Mouse (Mus musculus): ENCODE results near the gene Ap5z1. TPM values are rescaled to one million over a fixed set of nuclear protein-coding genes. Genes with fewer than 3 reads are reported as not detected.
A peak's percentile ranks its signal among the peaks of the same experiment; 100 is the strongest.

The Ap5z1 gene
- total and polyA plus RNA-seq, 2 experiments from 2014 or later: 3.9 to 8.2 TPM

- H3K36me3 ChIP-seq (replicated peaks; ENCODE audit: control insufficient read depth, insufficient read depth, low read length): peaks cover 12% of the 10 kb centered on the region; the same call in 1 of the 2 replicates
- H3K4me3 ChIP-seq (ENCODE audit: low read depth, low read length): no peak overlapping the region
- no peak overlapping the region for H3K9ac ChIP-seq (replicated peaks; ENCODE audit: low read depth, low read length)
- DNase-seq (ENCODE audit: low spot score): no peak
- TF ChIP-seq EP300 (IDR thresholded peaks at IDR 0.05; ENCODE audit: low read depth) (no peak), CTCF (IDR thresholded peaks at IDR 0.05; ENCODE audit: low read depth) (no peak)
- 90% methylated on average over 13 of the region's 13 CpGs for WGBS
- peaks cover 9% of the 10 kb centered on the region; the same call in 1 of the 2 replicates for H3K4me1 ChIP-seq (ENCODE audit: control insufficient read depth, insufficient read depth)
- H3K9me3 ChIP-seq (replicated peaks; ENCODE audit: control insufficient read depth, low read length): no peaks in the 10 kb centered on the region
- H3K27me3 ChIP-seq (ENCODE audit: control insufficient read depth, insufficient read depth, low read length): no peaks in the 10 kb centered on the region
- no peak overlapping the region for H3K27ac ChIP-seq (ENCODE audit: low read depth)
- H3K4me2 ChIP-seq (ENCODE audit: low read depth, low read length): no peak overlapping the region
- no peak for ATAC-seq (ENCODE audit: insufficient read depth, low read depth)
Observed at GRCm38 (mm10) chr5:142468375-142468774, 4.6 kb downstream of the Ap5z1 start.

GRCm38 (mm10) chr5:142469796-142470195 is 6.1 kb downstream of the Ap5z1 start:
- Histone ChIP-seq H3K9me3 (replicated peaks; ENCODE audit: control insufficient read depth, low read length) (no peaks in the 10 kb centered on the region), H3K9ac (replicated peaks; ENCODE audit: low read depth, low read length) (no peak overlapping the region), H3K36me3 (replicated peaks; ENCODE audit: control insufficient read depth, insufficient read depth, low read length) (peaks cover 16% of the 10 kb centered on the region), H3K4me1 (ENCODE audit: control insufficient read depth, insufficient read depth) (peaks cover 3% of the 10 kb centered on the region; the same call in 1 of the 2 replicates), H3K27me3 (ENCODE audit: control insufficient read depth, insufficient read depth, low read length) (no peaks in the 10 kb centered on the region), H3K4me2 (ENCODE audit: low read depth, low read length) (no peak overlapping the region), H3K4me3 (ENCODE audit: low read depth, low read length) (no peak overlapping the region), H3K27ac (ENCODE audit: low read depth) (peak overlapping the region; percentile 30; the same call in 1 of the 2 replicates)
- no peak for TF ChIP-seq CTCF (IDR thresholded peaks at IDR 0.05; ENCODE audit: low read depth)
- TF ChIP-seq EP300 (IDR thresholded peaks at IDR 0.05; ENCODE audit: low read depth): no peak
- DNase-seq (ENCODE audit: low spot score): no peak
- peak; percentile 54 for ATAC-seq (ENCODE audit: insufficient read depth, low read depth)
- WGBS: 71% methylated on average over 11 of the region's 11 CpGs

GRCm38 (mm10) chr5:142473696-142474095 is 10.0 kb downstream of the Ap5z1 start:
- ATAC-seq (ENCODE audit: insufficient read depth, low read depth): no peak
- peaks cover 10% of the 10 kb centered on the region for H3K36me3 ChIP-seq (replicated peaks; ENCODE audit: control insufficient read depth, insufficient read depth, low read length)
- H3K4me2 ChIP-seq (ENCODE audit: low read depth, low read length): no peak overlapping the region
- H3K9me3 ChIP-seq (replicated peaks; ENCODE audit: control insufficient read depth, low read length): no peaks in the 10 kb centered on the region
- no peaks in the 10 kb centered on the region for H3K4me1 ChIP-seq (ENCODE audit: control insufficient read depth, insufficient read depth)
- no peak for DNase-seq (ENCODE audit: low spot score)
- H3K9ac ChIP-seq (replicated peaks; ENCODE audit: low read depth, low read length): no peak overlapping the region
- WGBS: 73% methylated on average over 10 of the region's 10 CpGs
- H3K4me3 ChIP-seq (ENCODE audit: low read depth, low read length): no peak overlapping the region
- no peak overlapping the region for H3K27ac ChIP-seq (ENCODE audit: low read depth)
- no peaks in the 10 kb centered on the region for H3K27me3 ChIP-seq (ENCODE audit: control insufficient read depth, insufficient read depth, low read length)
- no peak for TF ChIP-seq EP300 (IDR thresholded peaks at IDR 0.05; ENCODE audit: low read depth)
- TF ChIP-seq CTCF (IDR thresholded peaks at IDR 0.05; ENCODE audit: low read depth): no peak

- no peak for TF ChIP-seq EP300 (IDR thresholded peaks at IDR 0.05; ENCODE audit: low read depth)
- no peak for TF ChIP-seq CTCF (IDR thresholded peaks at IDR 0.05; ENCODE audit: low read depth)
- no peak for DNase-seq (ENCODE audit: low spot score)
- H3K4me3 ChIP-seq (ENCODE audit: low read depth, low read length): no peak overlapping the region
- no peaks in the 10 kb centered on the region for H3K9me3 ChIP-seq (replicated peaks; ENCODE audit: control insufficient read depth, low read length)
- peaks cover 9% of the 10 kb centered on the region for H3K36me3 ChIP-seq (replicated peaks; ENCODE audit: control insufficient read depth, insufficient read depth, low read length)
- no peak overlapping the region for H3K27ac ChIP-seq (ENCODE audit: low read depth)
- WGBS: 66% methylated on average over 7 of the region's 7 CpGs
- H3K27me3 ChIP-seq (ENCODE audit: control insufficient read depth, insufficient read depth, low read length): no peaks in the 10 kb centered on the region
- ATAC-seq (ENCODE audit: insufficient read depth, low read depth): no peak
- no peaks in the 10 kb centered on the region for H3K4me1 ChIP-seq (ENCODE audit: control insufficient read depth, insufficient read depth)
- no peak overlapping the region for H3K9ac ChIP-seq (replicated peaks; ENCODE audit: low read depth, low read length)
- H3K4me2 ChIP-seq (ENCODE audit: low read depth, low read length): no peak overlapping the region
Observed at GRCm38 (mm10) chr5:142475669-142476068, 11.9 kb downstream of the Ap5z1 start.

GRCm38 (mm10) chr5:142477346-142477745 is 13.6 kb downstream of the Ap5z1 start:
- ATAC-seq (ENCODE audit: insufficient read depth, low read depth) (0 out of 2 replicates have a peak, but pooled peaks have one; percentile 28), DNase-seq (ENCODE audit: low spot score) (no peak)
- Histone ChIP-seq H3K9me3 (replicated peaks; ENCODE audit: control insufficient read depth, low read length) (no peaks in the 10 kb centered on the region), H3K4me1 (ENCODE audit: control insufficient read depth, insufficient read depth) (no peaks in the 10 kb centered on the region), H3K27ac (ENCODE audit: low read depth) (no peak overlapping the region), H3K27me3 (ENCODE audit: control insufficient read depth, insufficient read depth, low read length) (no peaks in the 10 kb centered on the region), H3K9ac (replicated peaks; ENCODE audit: low read depth, low read length) (no peak overlapping the region), H3K4me2 (ENCODE audit: low read depth, low read length) (no peak overlapping the region), H3K4me3 (ENCODE audit: low read depth, low read length) (no peak overlapping the region), H3K36me3 (replicated peaks; ENCODE audit: control insufficient read depth, insufficient read depth, low read length) (peaks cover 3% of the 10 kb centered on the region; the same call in 1 of the 2 replicates)
- 52% methylated on average over 12 of the region's 12 CpGs for WGBS
- no peak for TF ChIP-seq EP300 (IDR thresholded peaks at IDR 0.05; ENCODE audit: low read depth)
- TF ChIP-seq CTCF (IDR thresholded peaks at IDR 0.05; ENCODE audit: low read depth): no peak
